Mouse (Mus musculus) C2C12 (cell line): Measurements from ENCODE around the gene Ube2q2. TPM values are rescaled to one million over a fixed set of nuclear protein-coding genes. Genes with fewer than 3 reads are reported as not detected.
"Not testable (repeated sequence)": the region's sequence is repeated elsewhere in the genome, so short reads cannot be mapped to it uniquely, and the experiment has no call there.

Experiments used
- H3K27me3 ChIP-seq: one replicate; pipeline ENCODE4 v1.6.1; 2011; ENCODE audit not compliant: control insufficient read depth, insufficient read depth, insufficient read length
- H3K36me3 ChIP-seq: one replicate; pipeline ENCODE4 v1.6.1; 2011; ENCODE audit not compliant: control insufficient read depth, insufficient read depth
- H3K4me3 ChIP-seq: one replicate; pipeline ENCODE4 v1.5.1; 2011; ENCODE audit warnings: mild to moderate bottlenecking, control low read depth; ENCODE audit not compliant: poor library complexity, insufficient read depth, severe bottlenecking
- H3K79me2 ChIP-seq: one replicate; pipeline ENCODE4 v1.6.1; 2011; ENCODE audit not compliant: control insufficient read depth, insufficient read depth
- H3K79me3 ChIP-seq: one replicate; pipeline ENCODE4 v1.6.1; 2011; ENCODE audit warnings: low read depth, control low read depth
- H3ac ChIP-seq: one replicate; pipeline ENCODE3; 2011; ENCODE audit warnings: low read depth; ENCODE audit not compliant: control insufficient read depth, insufficient read length
- CEBPB ChIP-seq: IDR thresholded peaks from one replicate; pipeline ENCODE4 v1.6.1; 2011; ENCODE audit warnings: low read depth, mild to moderate bottlenecking, control low read depth, moderate library complexity
- CTCF ChIP-seq: IDR thresholded peaks from one replicate; pipeline ENCODE4 v1.5.1; 2011; ENCODE audit not compliant: control insufficient read depth, insufficient read depth, insufficient read length
- FOSL1 ChIP-seq: IDR thresholded peaks from one replicate; pipeline ENCODE4 v1.8.0; 2011; ENCODE audit warnings: mild to moderate bottlenecking, low read length; ENCODE audit not compliant: poor library complexity, insufficient read depth, severe bottlenecking
- MAX ChIP-seq: IDR thresholded peaks from one replicate; pipeline ENCODE4 v1.6.1; 2011; ENCODE audit warnings: mild to moderate bottlenecking, control low read depth
- MYOD1 ChIP-seq: IDR thresholded peaks from one replicate; pipeline ENCODE4 v1.6.1; 2011; ENCODE audit warnings: low read depth; ENCODE audit not compliant: control insufficient read depth, insufficient read length
- MYOG ChIP-seq: IDR thresholded peaks from one replicate; pipeline ENCODE4 v1.6.1; 2011; ENCODE audit not compliant: control insufficient read depth, insufficient read length; ENCODE audit errors: extremely low read depth
- USF1 ChIP-seq: IDR thresholded peaks from one replicate; pipeline ENCODE4 v1.6.1; 2011; ENCODE audit warnings: low read depth, mild to moderate bottlenecking, control low read depth, moderate library complexity
- polyA plus RNA-seq: library from polyadenylated mRNA; unstranded; fragments of >200 nt; fragmentation: generic; extraction: Trizol; gene quantifications from one replicate; pipeline ENCODE4 v1.2.1, GENCODE M21; 2012; ENCODE audit warnings: missing spikeins

Ube2q2 gene
- polyA plus RNA-seq, 1 experiment: 6.3 TPM

DNA sequence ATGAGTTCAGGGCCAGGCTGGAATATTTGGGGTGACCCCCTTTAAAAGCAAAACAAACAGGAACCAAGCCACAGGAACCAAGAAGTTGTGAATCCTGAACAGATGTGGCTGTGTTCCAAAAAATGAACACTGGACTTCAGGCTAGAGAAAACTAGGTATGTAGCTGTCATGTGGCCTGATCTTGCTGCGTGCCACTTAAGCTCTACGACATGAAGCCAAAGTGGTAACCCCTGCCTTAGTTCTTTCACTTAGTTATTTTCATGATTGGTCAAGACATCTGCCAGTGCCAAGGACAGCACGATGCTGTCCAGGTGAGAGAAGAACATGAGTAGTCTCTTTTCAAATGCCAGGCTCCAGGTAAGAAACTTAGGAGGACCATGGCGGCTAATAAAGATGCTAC, 98.3 kb downstream of the Ube2q2 start:
- H3K36me3 ChIP-seq: no peaks in the 10 kb centered on the region
- no peaks in the 10 kb centered on the region for H3K79me2 ChIP-seq
- H3K79me3 ChIP-seq: no peaks in the 10 kb centered on the region
- peaks cover 10% of the 10 kb centered on the region for H3K27me3 ChIP-seq
- no peak overlapping the region for H3ac ChIP-seq
- H3K4me3 ChIP-seq: no peak overlapping the region
- no peak for TF ChIP-seq CTCF
- no peak for TF ChIP-seq MYOG
- no peak for TF ChIP-seq USF1
- no peak for TF ChIP-seq FOSL1
- no peak for TF ChIP-seq MYOD1
- no peak for TF ChIP-seq CEBPB
- no peak for TF ChIP-seq MAX

- Histone ChIP-seq H3K36me3 (no peaks in the 10 kb centered on the region), H3K79me3 (no peaks in the 10 kb centered on the region), H3K4me3 (no peak overlapping the region), H3K27me3 (peaks cover under 1% of the 10 kb centered on the region), H3K79me2 (no peaks in the 10 kb centered on the region), H3ac (no peak overlapping the region)
- no peak for TF ChIP-seq FOSL1
- TF ChIP-seq MYOG: no peak
- TF ChIP-seq CEBPB: no peak
- TF ChIP-seq MYOD1: no peak
- TF ChIP-seq CTCF: no peak
- no peak for TF ChIP-seq MAX
- no peak for TF ChIP-seq USF1
These were observed 99.8 kb downstream of the Ube2q2 start for GRCm38 (mm10) chr9:55248465-55248864.

- Histone ChIP-seq H3K4me3 (no peak overlapping the region), H3K27me3 (no peaks in the 10 kb centered on the region), H3K36me3 (no peaks in the 10 kb centered on the region), H3K79me2 (no peaks in the 10 kb centered on the region), H3ac (no peak overlapping the region), H3K79me3 (no peaks in the 10 kb centered on the region)
- TF ChIP-seq USF1 (no peak), FOSL1 (no peak), CEBPB (no peak), CTCF (no peak), MYOD1 (no peak), MYOG (no peak), MAX (no peak)
These were observed 102.1 kb downstream of the Ube2q2 start for GRCm38 (mm10) chr9:55250595-55251247.

GRCm38 (mm10) chr9:55252097-55252496, 103.4 kb downstream of the Ube2q2 start:
- not testable (repeated sequence) for H3ac ChIP-seq, H3K79me3 ChIP-seq, H3K79me2 ChIP-seq, H3K36me3 ChIP-seq, H3K4me3 ChIP-seq, H3K27me3 ChIP-seq

GRCm38 (mm10) chr9:55253849-55254248, 105.2 kb downstream of the Ube2q2 start:
- H3K79me3 ChIP-seq: no peaks in the 10 kb centered on the region
- H3ac ChIP-seq: no peak overlapping the region
- no peaks in the 10 kb centered on the region for H3K27me3 ChIP-seq
- TF ChIP-seq MAX: no peak
- TF ChIP-seq CTCF: no peak
- no peak for TF ChIP-seq FOSL1
- no peak for TF ChIP-seq MYOD1
- no peak for TF ChIP-seq CEBPB
- TF ChIP-seq USF1: no peak
- TF ChIP-seq MYOG: no peak
- H3K79me2 ChIP-seq: no peaks in the 10 kb centered on the region
- no peaks in the 10 kb centered on the region for H3K36me3 ChIP-seq
- H3K4me3 ChIP-seq: no peak overlapping the region

DNA sequence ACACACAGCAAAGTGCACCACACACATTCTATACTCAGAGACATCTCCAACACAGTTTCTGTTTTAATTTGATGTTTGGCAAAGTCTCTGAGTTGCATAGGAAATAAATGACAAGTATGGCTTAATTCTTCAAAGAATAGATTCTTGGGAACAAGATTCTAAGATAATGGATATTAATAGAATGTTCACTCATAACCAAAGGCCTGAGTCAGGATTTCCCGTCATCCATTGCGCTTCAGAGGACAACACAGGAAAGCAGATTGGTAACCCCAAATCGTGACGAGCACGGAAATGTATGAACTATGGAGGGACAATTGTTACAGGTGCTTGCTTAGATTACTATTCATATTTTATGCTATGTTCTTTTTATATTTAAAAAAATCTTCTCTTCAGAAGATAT, 106.4 kb downstream of the Ube2q2 start:
- TF ChIP-seq CTCF (no peak), MAX (no peak)
- no peaks in the 10 kb centered on the region for H3K79me2 ChIP-seq
- H3K79me3 ChIP-seq: no peaks in the 10 kb centered on the region
- H3K36me3 ChIP-seq: no peaks in the 10 kb centered on the region
- no peak overlapping the region for H3ac ChIP-seq
- H3K4me3 ChIP-seq: no peak overlapping the region
- no peaks in the 10 kb centered on the region for H3K27me3 ChIP-seq
